Mouse (Mus musculus) liver, embryonic 11.5 days (tissue): Measurements from ENCODE around the gene Magi1. TPM values are rescaled to one million over a fixed set of nuclear protein-coding genes. Genes with fewer than 3 reads are reported as not detected.

ENCODE experiments used
- ATAC-seq: fragments of 200-750 bp; cut with Nextera tagmentation; replicated peaks from 2 replicates; pipeline ENCODE4 v1.8.0; 2017; ENCODE audit warnings: moderate number of reproducible peaks, mild to moderate bottlenecking, moderate TSS enrichment, moderate library complexity; ENCODE audit not compliant: low FRiP score
- DNase-seq: peaks from one replicate; pipeline ENCODE4 v3.0.0-alpha.2; 2017; ENCODE audit warnings: low spot score
- H3K27ac ChIP-seq: fragments of 300-500 bp; sonication (generic); 2 replicates; pipeline ENCODE4 v1.5.1; 2014; ENCODE audit warnings: mild to moderate bottlenecking, low read depth, low read length, control low read depth
- H3K27me3 ChIP-seq: fragments of 300-500 bp; sonication (generic); replicated peaks from 2 replicates; pipeline ENCODE4 v1.6.1; 2014; ENCODE audit warnings: low read length, mixed read lengths; ENCODE audit not compliant: control insufficient read depth, insufficient read depth
- H3K36me3 ChIP-seq: fragments of 300-500 bp; sonication (generic); 2 replicates; pipeline ENCODE4 v1.6.1; 2014; ENCODE audit warnings: mild to moderate bottlenecking, low read length, moderate library complexity, mixed read lengths; ENCODE audit not compliant: control insufficient read depth, insufficient read depth
- H3K4me1 ChIP-seq: fragments of 300-500 bp; sonication (generic); replicated peaks from 2 replicates; pipeline ENCODE4 v1.6.1; 2014; ENCODE audit warnings: low read length, mixed read lengths; ENCODE audit not compliant: control insufficient read depth, insufficient read depth
- H3K4me2 ChIP-seq: fragments of 300-500 bp; sonication (generic); 2 replicates; pipeline ENCODE4 v1.6.1; 2014; ENCODE audit warnings: mild to moderate bottlenecking, control low read depth, moderate library complexity
- H3K4me3 ChIP-seq: fragments of 300-500 bp; sonication (generic); 2 replicates; pipeline ENCODE4 v1.5.1; 2014; ENCODE audit warnings: low read depth, low read length, control low read depth
- H3K9ac ChIP-seq: fragments of 300-500 bp; sonication (generic); 2 replicates; pipeline ENCODE4 v1.6.1; 2014; ENCODE audit warnings: low read depth, low read length, control low read depth
- H3K9me3 ChIP-seq: fragments of 300-500 bp; sonication (generic); 2 replicates; pipeline ENCODE4 v1.6.1; 2016; ENCODE audit warnings: low read length, inconsistent platforms, mixed read lengths; ENCODE audit not compliant: control insufficient read depth
- WGBS: fragments of 180-500 bp; shearing (Covaris S2); extraction: QIAGEN DNeasy Blood & Tissue Kit; methylation state at CpG from one replicate; pipeline ENCODE4 v1.1.7; 2014; 5-methylcytosine and 5-hydroxymethylcytosine counted together
- polyA plus RNA-seq: library from polyadenylated mRNA; unstranded; fragments of >200 nt; fragmentation: Nextera tagmentation; extraction: Ambion mirVana; gene quantifications from 2 replicates; pipeline ENCODE4 v1.2.1, GENCODE M21; 2014

Magi1 gene
- polyA plus RNA-seq, 1 experiment from 2014 or later = 4.6 TPM

- WGBS = 40% methylated on average over 4 of the region's 4 CpGs
- H3K27me3 ChIP-seq = no peaks in the 10 kb centered on the region
- ATAC-seq (no peak), DNase-seq (no peak)
- H3K9ac ChIP-seq = no peak overlapping the region
- H3K9me3 ChIP-seq = no peaks in the 10 kb centered on the region
- no peaks in the 10 kb centered on the region for H3K4me1 ChIP-seq
- H3K4me3 ChIP-seq = no peak overlapping the region
- peaks cover 3% of the 10 kb centered on the region; the same call in 1 of the 2 replicates for H3K36me3 ChIP-seq
- no peak overlapping the region for H3K27ac ChIP-seq
- no peak overlapping the region for H3K4me2 ChIP-seq
These were observed 238.5 kb downstream of the Magi1 start for GRCm38 (mm10) chr6:94045180-94045579.

- Histone ChIP-seq H3K4me3 (no peak overlapping the region), H3K27ac (no peak overlapping the region), H3K9me3 (no peaks in the 10 kb centered on the region), H3K9ac (no peak overlapping the region), H3K27me3 (no peaks in the 10 kb centered on the region), H3K36me3 (peaks cover under 1% of the 10 kb centered on the region; the same call in 1 of the 2 replicates), H3K4me2 (no peak overlapping the region), H3K4me1 (no peaks in the 10 kb centered on the region)
- ATAC-seq (no peak), DNase-seq (no peak)
- WGBS = 75% methylated on average over 7 of the region's 7 CpGs
These were observed 240.3 kb downstream of the Magi1 start for GRCm38 (mm10) chr6:94043461-94043860.

GRCm38 (mm10) chr6:94040093-94040492 is 243.6 kb downstream of the Magi1 start:
- no peak overlapping the region for H3K27ac ChIP-seq
- H3K9me3 ChIP-seq = no peaks in the 10 kb centered on the region
- H3K36me3 ChIP-seq = no peaks in the 10 kb centered on the region
- ATAC-seq (no peak), DNase-seq (no peak)
- H3K4me3 ChIP-seq = no peak overlapping the region
- WGBS = 54% methylated on average over 2 of the region's 2 CpGs
- no peaks in the 10 kb centered on the region for H3K27me3 ChIP-seq
- H3K4me1 ChIP-seq = no peaks in the 10 kb centered on the region
- no peak overlapping the region for H3K4me2 ChIP-seq
- no peak overlapping the region for H3K9ac ChIP-seq

GRCm38 (mm10) chr6:94038897-94039296 is 244.8 kb downstream of the Magi1 start:
- ATAC-seq = no peak
- 86% methylated on average over 3 of the region's 3 CpGs for WGBS
- Histone ChIP-seq H3K27ac (no peak overlapping the region), H3K36me3 (no peaks in the 10 kb centered on the region), H3K9me3 (no peaks in the 10 kb centered on the region), H3K27me3 (no peaks in the 10 kb centered on the region), H3K9ac (no peak overlapping the region), H3K4me1 (no peaks in the 10 kb centered on the region), H3K4me3 (no peak overlapping the region), H3K4me2 (no peak overlapping the region)
- no peak for DNase-seq

GRCm38 (mm10) chr6:94036554-94036953 is 247.2 kb downstream of the Magi1 start:
- no peak overlapping the region for H3K9ac ChIP-seq
- H3K4me2 ChIP-seq = no peak overlapping the region
- no peak overlapping the region for H3K27ac ChIP-seq
- no peaks in the 10 kb centered on the region for H3K36me3 ChIP-seq
- no peak for DNase-seq
- H3K9me3 ChIP-seq = no peaks in the 10 kb centered on the region
- WGBS = 72% methylated on average over 7 of the region's 7 CpGs
- H3K4me3 ChIP-seq = no peak overlapping the region
- H3K4me1 ChIP-seq = no peaks in the 10 kb centered on the region
- H3K27me3 ChIP-seq = no peaks in the 10 kb centered on the region
- no peak for ATAC-seq

GRCm38 (mm10) chr6:94026361-94026760 is 257.4 kb downstream of the Magi1 start:
- Histone ChIP-seq H3K36me3 (no peaks in the 10 kb centered on the region), H3K4me1 (peaks cover 4% of the 10 kb centered on the region; the same call in 1 of the 2 replicates), H3K27me3 (no peaks in the 10 kb centered on the region), H3K27ac (no peak overlapping the region), H3K4me3 (no peak overlapping the region), H3K9ac (no peak overlapping the region), H3K4me2 (no peak overlapping the region), H3K9me3 (no peaks in the 10 kb centered on the region)
- ATAC-seq (no peak), DNase-seq (no peak)
- 88% methylated on average over 9 of the region's 9 CpGs for WGBS

- no peak overlapping the region for H3K4me3 ChIP-seq
- H3K27ac ChIP-seq = no peak overlapping the region
- H3K36me3 ChIP-seq = no peaks in the 10 kb centered on the region
- no peak overlapping the region for H3K4me2 ChIP-seq
- ATAC-seq (peak; percentile 69), DNase-seq (no peak)
- no peaks in the 10 kb centered on the region for H3K9me3 ChIP-seq
- H3K4me1 ChIP-seq = peaks cover 4% of the 10 kb centered on the region; the same call in 1 of the 2 replicates
- H3K27me3 ChIP-seq = no peaks in the 10 kb centered on the region
- WGBS = 42% methylated on average over 5 of the region's 5 CpGs
- H3K9ac ChIP-seq = no peak overlapping the region
These were observed 261.3 kb downstream of the Magi1 start for GRCm38 (mm10) chr6:94022437-94022836.

- Histone ChIP-seq H3K9ac (no peak overlapping the region), H3K9me3 (no peaks in the 10 kb centered on the region), H3K27me3 (no peaks in the 10 kb centered on the region), H3K4me3 (no peak overlapping the region), H3K4me1 (peaks cover 4% of the 10 kb centered on the region; the same call in 1 of the 2 replicates), H3K4me2 (no peak overlapping the region), H3K27ac (no peak overlapping the region), H3K36me3 (no peaks in the 10 kb centered on the region)
- no peak for DNase-seq
- WGBS = 54% methylated on average over 8 of the region's 8 CpGs
- no peak for ATAC-seq
These were observed 262.3 kb downstream of the Magi1 start for GRCm38 (mm10) chr6:94021239-94021962.

GRCm38 (mm10) chr6:94020566-94020965 is 263.2 kb downstream of the Magi1 start:
- WGBS = 85% methylated on average over 4 of the region's 4 CpGs
- no peak overlapping the region for H3K27ac ChIP-seq
- ATAC-seq = no peak

More at GRCm38 (mm10) chr6:94020566-94020965, 263.2 kb downstream of the Magi1 start:
- Histone ChIP-seq H3K27me3 (no peaks in the 10 kb centered on the region), H3K4me2 (no peak overlapping the region), H3K36me3 (no peaks in the 10 kb centered on the region), H3K4me1 (peaks cover 4% of the 10 kb centered on the region; the same call in 1 of the 2 replicates), H3K9me3 (no peaks in the 10 kb centered on the region), H3K9ac (no peak overlapping the region), H3K4me3 (no peak overlapping the region)
- DNase-seq = no peak
